Mouse (Mus musculus): ENCODE measurements around the gene Chchd5. TPM values are rescaled to one million over a fixed set of nuclear protein-coding genes. Genes with fewer than 3 reads are reported as not detected.

The Chchd5 gene
- polyA plus RNA-seq (2015; fragmentation: Nextera tagmentation; extraction: Ambion mirVana): 26.1 and 27.0 TPM in 2 replicates

GRCm38 (mm10) chr2:129129412-129129929, at the start of gene Chchd5:
Gene Chchd5, plus strand, starts transcription at chr2:129129700.
- Histone ChIP-seq H3K9me3 (ENCODE audit: low read length) (peaks cover 12% of the 10 kb centered on the region), H3K9ac (replicated peaks; ENCODE audit: low read length) (peak within 1 kb of the TSS; percentile 85), H3K4me3 (ENCODE audit: low read length) (peak within 1 kb of the TSS; percentile 73), H3K4me1 (ENCODE audit: insufficient read depth, low read length) (peaks cover 12% of the 10 kb centered on the region), H3K27me3 (ENCODE audit: insufficient read depth, low read length) (no peaks in the 10 kb centered on the region), H3K27ac (ENCODE audit: low read length) (peak within 1 kb of the TSS; percentile 98), H3K4me2 (replicated peaks; ENCODE audit: low read depth, low read length) (peak within 1 kb of the TSS; percentile 69), H3K36me3 (ENCODE audit: insufficient read depth, low read length) (peaks cover 60% of the 10 kb centered on the region)
- peak; percentile 100 for ATAC-seq (ENCODE audit: low FRiP score, low TSS enrichment)
- WGBS: 0% methylated on average over 35 of the region's 35 CpGs

- no peak overlapping the region for H3K4me2 ChIP-seq (replicated peaks; ENCODE audit: low read depth, low read length)
- no peaks in the 10 kb centered on the region for H3K4me1 ChIP-seq (ENCODE audit: insufficient read depth, low read length)
- 71% methylated on average over 13 of the region's 13 CpGs for WGBS
These were observed 48.4 kb upstream of the Chchd5 start for GRCm38 (mm10) chr2:129081097-129081496.

GRCm38 (mm10) chr2:129083514-129083913, 46.0 kb upstream of the Chchd5 start:
- 90% methylated on average over 5 of the region's 5 CpGs for WGBS
- Histone ChIP-seq H3K27ac (ENCODE audit: low read length) (no peak overlapping the region), H3K9me3 (ENCODE audit: low read length) (peaks cover 5% of the 10 kb centered on the region; the same call in 1 of the 2 replicates), H3K4me1 (ENCODE audit: insufficient read depth, low read length) (no peaks in the 10 kb centered on the region), H3K9ac (replicated peaks; ENCODE audit: low read length) (no peak overlapping the region), H3K27me3 (ENCODE audit: insufficient read depth, low read length) (no peaks in the 10 kb centered on the region), H3K4me2 (replicated peaks; ENCODE audit: low read depth, low read length) (no peak overlapping the region), H3K4me3 (ENCODE audit: low read length) (no peak overlapping the region), H3K36me3 (ENCODE audit: insufficient read depth, low read length) (peaks cover 47% of the 10 kb centered on the region)
- ATAC-seq (ENCODE audit: low FRiP score, low TSS enrichment): no peak

More at GRCm38 (mm10) chr2:129081097-129081496, 48.4 kb upstream of the Chchd5 start:
- Histone ChIP-seq H3K9me3 (ENCODE audit: low read length) (peaks cover 5% of the 10 kb centered on the region; the same call in 1 of the 2 replicates), H3K4me3 (ENCODE audit: low read length) (no peak overlapping the region), H3K36me3 (ENCODE audit: insufficient read depth, low read length) (peaks cover 52% of the 10 kb centered on the region), H3K27me3 (ENCODE audit: insufficient read depth, low read length) (no peaks in the 10 kb centered on the region), H3K27ac (ENCODE audit: low read length) (no peak overlapping the region), H3K9ac (replicated peaks; ENCODE audit: low read length) (no peak overlapping the region)
- no peak for ATAC-seq (ENCODE audit: low FRiP score, low TSS enrichment)

GRCm38 (mm10) chr2:129084959-129085358, 44.5 kb upstream of the Chchd5 start:
- peaks cover 47% of the 10 kb centered on the region for H3K36me3 ChIP-seq (ENCODE audit: insufficient read depth, low read length)
- peaks cover 5% of the 10 kb centered on the region; the same call in 1 of the 2 replicates for H3K9me3 ChIP-seq (ENCODE audit: low read length)
- no peak overlapping the region for H3K9ac ChIP-seq (replicated peaks; ENCODE audit: low read length)
- WGBS: 52% methylated on average over 2 of the region's 2 CpGs
- H3K4me3 ChIP-seq (ENCODE audit: low read length): no peak overlapping the region
- H3K4me2 ChIP-seq (replicated peaks; ENCODE audit: low read depth, low read length): no peak overlapping the region
- no peaks in the 10 kb centered on the region for H3K4me1 ChIP-seq (ENCODE audit: insufficient read depth, low read length)
- H3K27me3 ChIP-seq (ENCODE audit: insufficient read depth, low read length): no peaks in the 10 kb centered on the region
- no peak overlapping the region for H3K27ac ChIP-seq (ENCODE audit: low read length)
- no peak for ATAC-seq (ENCODE audit: low FRiP score, low TSS enrichment)

GRCm38 (mm10) chr2:129087520-129087919, 42.0 kb upstream of the Chchd5 start:
- WGBS: 94% methylated on average over 1 of the region's 1 CpGs
- H3K27ac ChIP-seq (ENCODE audit: low read length): no peak overlapping the region
- H3K4me2 ChIP-seq (replicated peaks; ENCODE audit: low read depth, low read length): no peak overlapping the region
- no peak for ATAC-seq (ENCODE audit: low FRiP score, low TSS enrichment)
- H3K36me3 ChIP-seq (ENCODE audit: insufficient read depth, low read length): peaks cover 34% of the 10 kb centered on the region
- no peak overlapping the region for H3K4me3 ChIP-seq (ENCODE audit: low read length)
- H3K27me3 ChIP-seq (ENCODE audit: insufficient read depth, low read length): no peaks in the 10 kb centered on the region
- H3K9me3 ChIP-seq (ENCODE audit: low read length): peaks cover 5% of the 10 kb centered on the region; the same call in 1 of the 2 replicates
- no peak overlapping the region for H3K9ac ChIP-seq (replicated peaks; ENCODE audit: low read length)
- no peaks in the 10 kb centered on the region for H3K4me1 ChIP-seq (ENCODE audit: insufficient read depth, low read length)

DNA sequence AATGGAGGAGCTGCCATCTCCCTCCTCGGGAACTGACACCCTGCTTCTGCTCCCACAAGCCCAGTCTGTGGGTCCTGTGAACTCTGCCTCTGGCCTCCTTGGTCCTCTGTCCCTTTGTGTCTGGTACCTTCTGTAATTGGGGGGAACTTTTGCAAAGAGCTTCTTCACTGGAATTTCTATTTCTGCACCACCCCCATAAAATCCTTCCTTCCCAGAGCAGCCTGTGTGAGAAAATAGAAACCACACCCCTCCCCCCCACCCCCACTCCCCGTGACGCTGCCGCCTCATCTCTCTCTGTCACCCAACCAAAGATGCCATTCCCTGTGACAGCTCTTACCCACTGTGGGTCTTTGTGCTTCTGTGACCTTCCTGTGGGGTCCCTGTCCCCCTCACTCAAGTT, 39.1 kb upstream of the Chchd5 start:
- ATAC-seq (ENCODE audit: low FRiP score, low TSS enrichment): no peak
- no peak overlapping the region for H3K9ac ChIP-seq (replicated peaks; ENCODE audit: low read length)
- peaks cover 32% of the 10 kb centered on the region for H3K36me3 ChIP-seq (ENCODE audit: insufficient read depth, low read length)
- WGBS: 65% methylated on average over 4 of the region's 4 CpGs
- no peak overlapping the region for H3K4me3 ChIP-seq (ENCODE audit: low read length)
- peaks cover 3% of the 10 kb centered on the region; the same call in 1 of the 2 replicates for H3K9me3 ChIP-seq (ENCODE audit: low read length)
- no peak overlapping the region for H3K4me2 ChIP-seq (replicated peaks; ENCODE audit: low read depth, low read length)
- H3K27me3 ChIP-seq (ENCODE audit: insufficient read depth, low read length): no peaks in the 10 kb centered on the region
- no peak overlapping the region for H3K27ac ChIP-seq (ENCODE audit: low read length)
- no peaks in the 10 kb centered on the region for H3K4me1 ChIP-seq (ENCODE audit: insufficient read depth, low read length)

DNA sequence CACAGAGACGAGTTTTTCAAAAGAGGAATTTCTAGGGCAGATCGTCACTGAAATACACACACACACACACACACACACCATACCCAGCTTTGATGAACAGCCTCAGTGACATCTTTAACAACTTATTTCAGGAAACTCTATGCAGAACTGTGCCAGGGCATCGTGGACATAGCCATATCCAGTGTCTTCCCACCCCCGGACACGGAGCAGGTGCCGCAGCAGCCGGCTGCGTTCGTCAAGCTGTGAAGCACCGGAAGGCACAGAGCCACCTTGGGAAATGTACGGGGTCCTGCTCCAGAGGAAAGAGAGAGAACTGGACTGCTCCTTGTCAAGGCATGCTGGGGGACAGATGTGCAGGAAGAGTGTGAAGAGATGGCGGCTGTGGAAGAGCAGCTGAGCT, 36.7 kb upstream of the Chchd5 start:
- Histone ChIP-seq H3K27ac (ENCODE audit: low read length) (no peak overlapping the region), H3K27me3 (ENCODE audit: insufficient read depth, low read length) (no peaks in the 10 kb centered on the region), H3K9ac (replicated peaks; ENCODE audit: low read length) (no peak overlapping the region), H3K4me2 (replicated peaks; ENCODE audit: low read depth, low read length) (no peak overlapping the region), H3K36me3 (ENCODE audit: insufficient read depth, low read length) (peaks cover 15% of the 10 kb centered on the region), H3K4me1 (ENCODE audit: insufficient read depth, low read length) (no peaks in the 10 kb centered on the region), H3K9me3 (ENCODE audit: low read length) (no peaks in the 10 kb centered on the region), H3K4me3 (ENCODE audit: low read length) (no peak overlapping the region)
- ATAC-seq (ENCODE audit: low FRiP score, low TSS enrichment): no peak
- WGBS: 72% methylated on average over 12 of the region's 12 CpGs

- Histone ChIP-seq H3K36me3 (ENCODE audit: insufficient read depth, low read length) (peaks cover 9% of the 10 kb centered on the region), H3K9me3 (ENCODE audit: low read length) (no peaks in the 10 kb centered on the region), H3K27ac (ENCODE audit: low read length) (no peak overlapping the region), H3K4me2 (replicated peaks; ENCODE audit: low read depth, low read length) (no peak overlapping the region), H3K4me1 (ENCODE audit: insufficient read depth, low read length) (no peaks in the 10 kb centered on the region), H3K4me3 (ENCODE audit: low read length) (no peak overlapping the region), H3K27me3 (ENCODE audit: insufficient read depth, low read length) (no peaks in the 10 kb centered on the region), H3K9ac (replicated peaks; ENCODE audit: low read length) (no peak overlapping the region)
- 0 out of 2 replicates have a peak, but pooled peaks have one; percentile 15 for ATAC-seq (ENCODE audit: low FRiP score, low TSS enrichment)
- 90% methylated on average over 18 of the region's 18 CpGs for WGBS
These were observed 35.4 kb upstream of the Chchd5 start for GRCm38 (mm10) chr2:129093926-129094724.

- Histone ChIP-seq H3K27ac (ENCODE audit: low read length) (no peak within 1 kb of the TSS), H3K4me3 (ENCODE audit: low read length) (peak within 1 kb of the TSS; percentile 83), H3K9ac (replicated peaks; ENCODE audit: low read length) (peak within 1 kb of the TSS; percentile 80), H3K4me1 (ENCODE audit: insufficient read depth, low read length) (peaks cover 11% of the 10 kb centered on the region), H3K9me3 (ENCODE audit: low read length) (no peaks in the 10 kb centered on the region), H3K4me2 (replicated peaks; ENCODE audit: low read depth, low read length) (peak within 1 kb of the TSS; percentile 79), H3K36me3 (ENCODE audit: insufficient read depth, low read length) (peaks cover 20% of the 10 kb centered on the region), H3K27me3 (ENCODE audit: insufficient read depth, low read length) (no peaks in the 10 kb centered on the region)
- 0% methylated on average over 35 of the region's 35 CpGs for WGBS
- ATAC-seq (ENCODE audit: low FRiP score, low TSS enrichment): peak; percentile 99
These were observed 28.7 kb upstream of the Chchd5 start, which contains the start of gene Polr1b for GRCm38 (mm10) chr2:129100784-129101310. Gene Polr1b, plus strand, starts transcription at chr2:129100995.
